Mouse (Mus musculus): Measurements from ENCODE around the gene Rnpc3.
"Not testable (repeated sequence)": the region's sequence is repeated elsewhere in the genome, so short reads cannot be mapped to it uniquely, and the experiment has no call there.

The Rnpc3 gene

DNA sequence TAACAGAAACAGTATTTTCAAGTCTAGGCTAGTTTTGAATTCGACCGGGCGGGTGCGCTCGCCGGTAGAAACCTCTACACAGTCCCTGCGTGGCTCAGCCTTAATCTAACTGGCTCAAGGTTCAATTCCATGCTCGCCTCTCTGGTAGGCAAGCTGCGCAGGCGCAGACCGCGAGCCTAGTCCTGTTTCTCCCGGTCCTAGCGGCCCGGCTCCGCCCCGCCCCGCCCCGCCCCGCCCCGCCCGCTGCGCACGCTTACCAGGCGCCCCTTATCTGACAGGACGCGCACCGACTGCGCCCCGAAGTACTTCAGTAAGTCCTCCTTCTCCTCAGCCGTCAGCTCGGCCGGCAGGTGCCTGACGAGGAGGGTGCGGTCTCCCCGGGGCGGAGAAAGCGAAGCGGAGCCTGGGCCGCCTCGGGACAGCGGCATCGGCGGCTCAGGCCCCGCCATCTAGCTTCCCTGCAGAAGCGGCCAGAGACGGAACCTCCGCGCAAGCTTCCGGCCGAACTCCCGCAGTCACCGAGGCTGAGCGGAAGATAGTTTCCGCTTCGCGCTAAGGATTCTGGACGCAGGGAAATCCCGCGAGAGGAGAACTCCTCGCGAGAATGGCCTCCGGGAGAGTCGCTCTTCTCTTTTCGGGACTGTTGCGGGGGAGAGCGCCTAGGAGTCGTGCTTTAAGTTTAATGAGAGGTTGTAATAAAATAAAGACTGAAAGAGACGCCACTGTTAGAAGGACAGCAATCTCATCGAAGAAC is at the start of gene Rnpc3:
TSS of gene Rnpc3 (minus strand) at position 544 of the 754 bp plus-strand sequence.
- peak; percentile 97 to 98 for DNase-seq

- peak; percentile 4 to 33 for DNase-seq
Observed at GRCm38 (mm10) chr3:113656940-113657339, 27.0 kb upstream of the Rnpc3 start.

DNA sequence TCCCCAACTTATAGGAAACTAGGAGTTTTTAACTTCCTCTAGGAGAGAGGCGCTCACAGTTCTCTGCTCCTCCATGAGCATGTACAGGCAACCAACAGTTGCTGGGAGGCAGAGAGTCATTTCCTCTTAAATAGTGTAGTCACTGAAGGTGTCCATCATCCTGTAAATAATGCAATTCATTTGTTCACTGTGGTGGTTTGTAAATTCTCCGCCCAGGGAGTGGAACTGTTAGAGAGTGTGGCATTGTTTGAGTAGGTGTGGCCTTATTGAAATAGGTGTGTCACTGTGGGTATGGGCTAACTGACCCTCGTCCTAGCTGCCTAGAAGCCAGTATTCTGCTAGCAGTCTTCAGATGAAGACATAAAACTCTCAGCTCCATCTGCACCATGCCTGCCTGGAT is 24.4 kb upstream of the Rnpc3 start:
- DNase-seq, result no peak

GRCm38 (mm10) chr3:113651386-113651785 is 21.4 kb upstream of the Rnpc3 start:
- not testable (repeated sequence) for DNase-seq

- no peak for DNase-seq
Observed at GRCm38 (mm10) chr3:113639545-113639944, 9.6 kb upstream of the Rnpc3 start.

DNA sequence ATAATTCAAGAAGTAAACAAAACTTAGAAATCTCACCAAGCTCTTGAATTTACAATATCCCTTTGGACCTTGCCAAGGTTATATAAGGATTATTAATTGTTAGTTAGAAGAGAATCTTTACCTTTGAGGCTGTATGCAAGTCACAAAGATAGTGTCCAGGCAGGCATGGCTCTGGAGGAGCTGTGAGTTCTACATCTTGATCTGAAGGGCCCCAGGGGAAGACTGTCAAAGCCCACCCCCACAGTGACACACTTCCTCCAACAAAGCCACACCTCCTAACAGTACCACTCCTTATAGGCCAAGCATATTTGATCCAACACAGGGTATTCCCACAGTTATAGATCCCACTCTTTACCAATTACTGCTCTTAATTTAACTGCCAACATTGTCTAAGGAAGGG is 4.3 kb upstream of the Rnpc3 start:
- DNase-seq, result no peak

DNA sequence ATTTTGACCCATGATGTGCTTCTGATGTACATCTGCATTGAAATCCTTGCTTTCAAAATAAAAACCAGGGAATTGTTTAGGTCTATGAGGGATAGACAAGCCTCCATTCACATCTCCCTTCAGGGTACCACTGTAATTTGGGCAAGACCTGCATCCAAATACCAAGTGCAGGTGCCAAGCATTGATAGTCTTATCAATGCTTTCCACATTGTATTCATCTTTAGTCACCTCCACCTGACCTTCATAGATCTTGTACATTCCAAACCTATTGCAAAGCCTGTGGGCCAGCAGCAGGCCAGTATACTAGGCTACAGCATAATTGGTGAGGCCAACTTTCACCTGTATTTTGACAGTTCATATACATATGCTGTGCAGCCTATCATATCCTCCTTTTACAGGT is 1.7 kb upstream of the Rnpc3 start:
- DNase-seq, result no peak

GRCm38 (mm10) chr3:113630564-113630963 is 615 bp upstream of the Rnpc3 start:
- DNase-seq, result no peak

GRCm38 (mm10) chr3:113606599-113606998 is 23.4 kb downstream of the Rnpc3 start, which contains the start of gene Amy1:
Gene Amy1 (minus strand): TSS chr3:113606699.
- DNase-seq, result no peak

DNA sequence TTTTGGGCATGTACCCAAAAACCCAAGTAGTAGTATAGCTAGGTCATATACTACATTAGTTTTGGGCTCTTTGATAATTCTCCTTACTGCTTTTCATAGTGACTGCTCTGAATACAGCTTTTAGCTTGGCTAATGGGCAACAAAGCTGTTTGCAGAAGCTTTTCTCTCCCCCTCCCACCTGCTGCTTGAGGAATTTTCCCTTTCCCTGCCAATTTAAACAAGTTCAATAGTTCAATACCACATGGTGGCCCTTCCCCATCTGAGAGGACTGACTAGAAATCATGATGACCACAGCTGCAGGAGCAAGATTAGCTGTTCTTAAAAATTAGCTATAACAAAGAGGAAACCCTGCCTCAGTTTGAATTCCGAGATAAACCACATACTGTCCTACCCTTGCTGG is 39.1 kb downstream of the Rnpc3 start:
- DNase-seq, result no peak

DNA sequence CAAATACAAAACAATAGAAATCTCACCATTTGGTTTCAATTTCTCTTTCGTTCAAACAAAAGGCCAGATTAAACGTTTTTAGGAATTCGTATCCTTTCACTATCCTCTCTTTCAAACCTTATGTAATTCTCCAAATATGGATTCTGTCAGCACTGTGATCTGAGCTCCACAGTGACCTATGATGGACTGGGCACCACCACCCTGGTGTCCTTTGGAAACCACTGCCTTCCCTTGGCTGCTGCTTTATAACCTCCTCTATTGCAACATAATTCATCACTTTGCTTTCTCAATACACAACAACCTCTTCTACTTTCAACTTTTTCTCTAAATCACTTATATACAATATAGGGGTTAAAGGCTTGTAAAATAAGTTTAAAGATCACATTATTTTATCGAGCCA is 55.4 kb downstream of the Rnpc3 start:
- no peak for DNase-seq

GRCm38 (mm10) chr3:113574138-113574537 is 55.8 kb downstream of the Rnpc3 start:
- no peak for DNase-seq

- no peak for DNase-seq
Observed at GRCm38 (mm10) chr3:113572158-113572557, 57.8 kb downstream of the Rnpc3 start.

Measured in kidney, postnatal 25 days (tissue).